Comparison of ENCODE assay signal across 23 mouse cellular contexts in the genomic region with DNA sequence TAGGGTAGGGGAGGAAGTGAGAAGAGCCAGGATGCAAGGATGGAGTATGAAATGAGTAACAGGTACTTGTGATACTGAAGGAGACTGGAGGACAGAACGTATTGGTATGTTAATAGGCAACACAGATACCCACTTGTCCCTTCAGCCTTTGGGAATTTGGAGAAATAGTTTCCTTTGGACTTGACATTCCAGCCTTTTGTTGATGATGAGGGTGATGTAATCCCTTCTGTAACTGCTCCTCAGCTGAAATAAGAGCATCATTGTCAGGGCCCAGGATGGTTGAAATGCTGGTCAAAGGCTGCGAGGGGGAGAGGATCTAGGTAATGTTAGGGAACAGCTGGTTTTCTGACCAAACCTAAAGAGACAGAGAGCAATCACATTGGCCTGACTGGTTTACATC. TPM values are rescaled to one million over a fixed set of nuclear protein-coding genes. Genes with fewer than 3 reads are reported as not detected.
DNase-seq lines count a peak whose midpoint lies in the region; ATAC-seq and TF ChIP-seq lines count a peak whose summit lies in the region.
"Had no signal": no experiment of that assay in that cellular context is flagged by ENCODE, and none has a peak within 500 bp of the region (broad histone marks: within the 10 kb centered on the region; RNA-seq: fewer than 3 reads in every experiment).

No protein-coding gene starts in this region.

- H3K27me3 ChIP-seq in midbrain, embryonic 11.5 days (ENCODE audit: control insufficient read depth, insufficient read depth, low read length), result no peaks in the 10 kb centered on the region
- no peaks in the 10 kb centered on the region for H3K27me3 ChIP-seq in midbrain, embryonic 13.5 days
- H3K27me3 ChIP-seq in ES-Bruce4 (ENCODE audit: control insufficient read depth, insufficient read depth, low read length, poor library complexity, severe bottlenecking), result no peaks in the 10 kb centered on the region
- H3K27me3 ChIP-seq: CH12.LX; embryonic facial prominence, embryonic 12.5 days; forebrain, embryonic 13.5 days; forebrain, embryonic 15.5 days; Patski had no signal

- peak; percentile 49 for DNase-seq in midbrain, embryonic 11.5 days (ENCODE audit: low spot score, missing footprints)
- peak; percentile 47 for DNase-seq in R1 (ENCODE audit: low read depth, low spot score)
- no peak for DNase-seq in cerebellum, postnatal 14 days
- no peak for DNase-seq in ovary, postnatal 36 days (ENCODE audit: low spot score)
- DNase-seq: adrenal gland, postnatal 10 days; adrenal gland, postnatal 25 days; B cell, adult 2 months; cerebellum, adult 11 months; cerebellum, adult 18-20 months; cerebellum, adult 8-10 months; cerebellum, adult 9-11 months; cerebellum, postnatal 25 days; forebrain, postnatal 0 days had no signal

- WGBS in midbrain, embryonic 11.5 days, result 75% methylated on average over 2 of the region's 2 CpGs
- WGBS in midbrain, embryonic 13.5 days, result 73% methylated on average over 2 of the region's 2 CpGs

- no peak for ATAC-seq in midbrain, embryonic 11.5 days (ENCODE audit: low FRiP score)
- ATAC-seq in midbrain, embryonic 13.5 days, result no peak
- ATAC-seq: activated CD4-positive, CD25-positive, alpha-beta regulatory T cell, adult 4 months; CD4-positive, CD25-positive, alpha-beta regulatory T cell, adult 4 months; forebrain, embryonic 13.5 days; forebrain, embryonic 15.5 days; forebrain, postnatal 0 days; Patski had no signal

- H3K27ac ChIP-seq in midbrain, embryonic 11.5 days (ENCODE audit: low read depth, low read length), result no peak overlapping the region
- no peak overlapping the region for H3K27ac ChIP-seq in midbrain, embryonic 13.5 days
- H3K27ac ChIP-seq in ES-Bruce4 (ENCODE audit: insufficient read depth, low read length), result peak overlapping the region; percentile 24; the same call in 1 of the 2 replicates
- H3K27ac ChIP-seq: embryonic facial prominence, embryonic 10.5 days; embryonic facial prominence, embryonic 12.5 days; forebrain, embryonic 13.5 days; forebrain, embryonic 15.5 days had no signal

- no peaks in the 10 kb centered on the region for H3K36me3 ChIP-seq in midbrain, embryonic 11.5 days (ENCODE audit: control insufficient read depth, insufficient read depth, low read length)
- no peaks in the 10 kb centered on the region for H3K36me3 ChIP-seq in midbrain, embryonic 13.5 days
- H3K36me3 ChIP-seq in ES-Bruce4 (ENCODE audit: control insufficient read depth, insufficient read depth, low read length, poor library complexity, severe bottlenecking), result no peaks in the 10 kb centered on the region
- H3K36me3 ChIP-seq: embryonic facial prominence, embryonic 10.5 days; embryonic facial prominence, embryonic 12.5 days; forebrain, embryonic 15.5 days had no signal

- H3K9me3 ChIP-seq in midbrain, embryonic 11.5 days (ENCODE audit: control insufficient read depth, low read length), result no peaks in the 10 kb centered on the region
- H3K9me3 ChIP-seq in midbrain, embryonic 13.5 days, result no peaks in the 10 kb centered on the region
- H3K9me3 ChIP-seq in ES-Bruce4 (replicated peaks; ENCODE audit: control insufficient read depth, insufficient read depth, low read length, poor library complexity, severe bottlenecking), result no peaks in the 10 kb centered on the region
- H3K9me3 ChIP-seq: embryonic facial prominence, embryonic 10.5 days; embryonic facial prominence, embryonic 12.5 days; forebrain, embryonic 13.5 days; forebrain, embryonic 15.5 days had no signal

- no peak for TF ChIP-seq EP300 in ES-Bruce4 (IDR thresholded peaks at IDR 0.05; ENCODE audit: insufficient read depth, low read depth, low read length)

- no peak overlapping the region for H3K4me2 ChIP-seq in midbrain, embryonic 11.5 days
- H3K4me2 ChIP-seq in midbrain, embryonic 13.5 days (replicated peaks), result no peak overlapping the region
- H3K4me2 ChIP-seq: embryonic facial prominence, embryonic 12.5 days; forebrain, embryonic 13.5 days; forebrain, embryonic 15.5 days had no signal

- H3K4me1 ChIP-seq in midbrain, embryonic 11.5 days (ENCODE audit: control insufficient read depth, insufficient read depth, low read length), result no peaks in the 10 kb centered on the region
- no peaks in the 10 kb centered on the region for H3K4me1 ChIP-seq in midbrain, embryonic 13.5 days (replicated peaks)
- no peaks in the 10 kb centered on the region for H3K4me1 ChIP-seq in ES-Bruce4 (ENCODE audit: control insufficient read depth, insufficient read depth, low read length)
- H3K4me1 ChIP-seq: embryonic facial prominence, embryonic 10.5 days; embryonic facial prominence, embryonic 12.5 days; forebrain, embryonic 13.5 days; forebrain, embryonic 15.5 days had no signal

- TF ChIP-seq CTCF in ES-Bruce4 (IDR thresholded peaks at IDR 0.05; ENCODE audit: low read depth, low read length), result no peak

- H3K4me3 ChIP-seq in midbrain, embryonic 11.5 days (ENCODE audit: low read depth, low read length), result no peak overlapping the region
- no peak overlapping the region for H3K4me3 ChIP-seq in midbrain, embryonic 13.5 days (replicated peaks)
- H3K4me3 ChIP-seq in ES-Bruce4 (ENCODE audit: low read depth, low read length), result no peak overlapping the region
- H3K4me3 ChIP-seq: embryonic facial prominence, embryonic 10.5 days; embryonic facial prominence, embryonic 12.5 days; forebrain, embryonic 13.5 days; forebrain, embryonic 15.5 days had no signal

- TF ChIP-seq POLR2A in ES-Bruce4 (IDR thresholded peaks at IDR 0.05; ENCODE audit: insufficient read depth, low read length), result no peak

- H3K9ac ChIP-seq in midbrain, embryonic 11.5 days (ENCODE audit: low read length), result no peak overlapping the region
- no peak overlapping the region for H3K9ac ChIP-seq in midbrain, embryonic 13.5 days (replicated peaks)
- no peak overlapping the region for H3K9ac ChIP-seq in ES-Bruce4 (ENCODE audit: low read depth, poor library complexity, severe bottlenecking)
- H3K9ac ChIP-seq: embryonic facial prominence, embryonic 12.5 days; forebrain, embryonic 13.5 days; forebrain, embryonic 15.5 days; forebrain, postnatal 0 days had no signal

RNA-seq across cellular contexts. Expression of gene Hdac2, which starts 54.3 kb away (rescaled TPM):
- polyA plus RNA-seq in midbrain, embryonic 11.5 days (2014; fragmentation: Nextera tagmentation; extraction: Ambion mirVana), result 428 and 440 TPM in 2 replicates
- 439 and 445 TPM in 2 replicates for polyA plus RNA-seq in midbrain, embryonic 13.5 days (2015; fragmentation: Nextera tagmentation; extraction: Ambion mirVana)
- polyA plus RNA-seq in ES-Bruce4 (2011; ENCODE audit: insufficient read depth, insufficient read length, low read depth, missing spikeins), result 148 and 164 TPM in 2 replicates

Comparison
In these comparisons a context has a peak if more than half of its experiments do, and no peak if none do; other contexts are left out.
1. DNase-seq: peak in midbrain, embryonic 11.5 days (single experiment) and R1 (single experiment); none in cerebellum, postnatal 14 days (0 of 2) and ovary, postnatal 36 days (single experiment).